11 mouse cellular contexts compared by ENCODE assay signal in genomic region chr3:61839355-61840009, GRCm38 (mm10).
DNase-seq lines count a peak whose midpoint lies in the region; ATAC-seq lines count a peak whose summit lies in the region.
"Had no signal": no experiment of that assay in that cellular context is flagged by ENCODE, and none has a peak within 500 bp of the region (broad histone marks: within the 10 kb centered on the region; RNA-seq: fewer than 3 reads in every experiment).

No protein-coding gene starts in this region.

- H3K27ac ChIP-seq in midbrain, embryonic 10.5 days (replicated peaks), result no peak overlapping the region
- H3K27ac ChIP-seq in midbrain, embryonic 15.5 days, result no peak overlapping the region
- H3K27ac ChIP-seq: heart, embryonic 15.5 days had no signal

- ATAC-seq in midbrain, embryonic 15.5 days (replicated peaks), result no peak
- peak; percentile 81 for ATAC-seq in granulocyte monocyte progenitor cell, adult 5-6 weeks (replicated peaks; ENCODE audit: poor library complexity, severe bottlenecking)

- no peaks in the 10 kb centered on the region for H3K9me3 ChIP-seq in midbrain, embryonic 10.5 days (replicated peaks)
- H3K9me3 ChIP-seq in midbrain, embryonic 15.5 days, result no peaks in the 10 kb centered on the region
- H3K9me3 ChIP-seq: G1E; heart, embryonic 15.5 days; megakaryocyte, embryonic 14.5 days had no signal

- no peak overlapping the region for H3K4me3 ChIP-seq in midbrain, embryonic 10.5 days
- no peak overlapping the region for H3K4me3 ChIP-seq in midbrain, embryonic 15.5 days
- H3K4me3 ChIP-seq: heart, embryonic 15.5 days; megakaryocyte, embryonic 14.5 days had no signal

- no peak overlapping the region for H3K9ac ChIP-seq in midbrain, embryonic 15.5 days
- H3K9ac ChIP-seq: heart, embryonic 15.5 days had no signal

- DNase-seq in cerebellum, postnatal 14 days, result peak; percentile 62 to 78
- no peak for DNase-seq in cerebellum, adult 11-12 months
- peak; percentile 31 for DNase-seq in midbrain, embryonic 10.5 days (ENCODE audit: low spot score)
- DNase-seq in adrenal gland, postnatal 36 days, result peak; percentile 46 to 48
- DNase-seq in mesoderm, embryonic 11.5 days (ENCODE audit: low read depth, low spot score), result peak; percentile 34
- DNase-seq in yolk sac, embryonic 10.5 days (ENCODE audit: low spot score), result no peak

- 49% methylated on average over 3 of the region's 3 CpGs for WGBS in midbrain, embryonic 10.5 days
- WGBS in midbrain, embryonic 15.5 days, result 57% methylated on average over 3 of the region's 3 CpGs

- no peak overlapping the region for H3K4me2 ChIP-seq in midbrain, embryonic 15.5 days
- H3K4me2 ChIP-seq: heart, embryonic 15.5 days had no signal

- no peaks in the 10 kb centered on the region for H3K27me3 ChIP-seq in midbrain, embryonic 10.5 days (ENCODE audit: low read depth, poor library complexity, severe bottlenecking)
- no peaks in the 10 kb centered on the region for H3K27me3 ChIP-seq in midbrain, embryonic 15.5 days (replicated peaks)
- H3K27me3 ChIP-seq: heart, embryonic 15.5 days; megakaryocyte, embryonic 14.5 days had no signal

- no peaks in the 10 kb centered on the region for H3K4me1 ChIP-seq in midbrain, embryonic 10.5 days
- no peaks in the 10 kb centered on the region for H3K4me1 ChIP-seq in midbrain, embryonic 15.5 days
- H3K4me1 ChIP-seq: heart, embryonic 15.5 days; megakaryocyte, embryonic 14.5 days had no signal

- H3K36me3 ChIP-seq in midbrain, embryonic 10.5 days, result no peaks in the 10 kb centered on the region
- no peaks in the 10 kb centered on the region for H3K36me3 ChIP-seq in midbrain, embryonic 15.5 days (replicated peaks)
- H3K36me3 ChIP-seq: G1E; heart, embryonic 15.5 days had no signal

Comparison
In these comparisons a context has a peak if more than half of its experiments do, and no peak if none do; other contexts are left out.
1. DNase-seq: peak in cerebellum, postnatal 14 days (2 of 2), midbrain, embryonic 10.5 days (single experiment), adrenal gland, postnatal 36 days (2 of 2) and mesoderm, embryonic 11.5 days (single experiment); none in cerebellum, adult 11-12 months (single experiment) and yolk sac, embryonic 10.5 days (single experiment).